Mouse (Mus musculus) midbrain, embryonic 16.5 days (tissue): ENCODE results near the gene Tspyl1. TPM values are rescaled to one million over a fixed set of nuclear protein-coding genes. Genes with fewer than 3 reads are reported as not detected.

Experiments
- ATAC-seq: fragments of 200-750 bp; cut with Nextera tagmentation; 2 replicates; pipeline ENCODE4 v1.8.0; 2017; ENCODE audit warnings: moderate TSS enrichment
- H3K27ac ChIP-seq: fragments of 300-500 bp; sonication (generic); 2 replicates; pipeline ENCODE4 v1.5.1; 2014; ENCODE audit warnings: mild to moderate bottlenecking, low read length, mixed read lengths
- H3K27me3 ChIP-seq: fragments of 300-500 bp; sonication (generic); 2 replicates; pipeline ENCODE4 v1.6.1; 2014; ENCODE audit warnings: low read depth, low read length, mixed read lengths; ENCODE audit not compliant: control insufficient read depth, insufficient read depth
- H3K36me3 ChIP-seq: fragments of 300-500 bp; sonication (generic); 2 replicates; pipeline ENCODE4 v1.6.1; 2014; ENCODE audit warnings: mild to moderate bottlenecking, low read length, moderate library complexity, mixed read lengths; ENCODE audit not compliant: control insufficient read depth, insufficient read depth
- H3K4me1 ChIP-seq: fragments of 300-500 bp; sonication (generic); 2 replicates; pipeline ENCODE4 v1.6.1; 2014; ENCODE audit warnings: mild to moderate bottlenecking, low read length, mixed read lengths; ENCODE audit not compliant: control insufficient read depth, insufficient read depth
- H3K4me2 ChIP-seq: fragments of 300-500 bp; sonication (generic); 2 replicates; pipeline ENCODE4 v1.6.1; 2014; ENCODE audit warnings: mild to moderate bottlenecking, low read length, mixed read lengths
- H3K4me3 ChIP-seq: fragments of 300-500 bp; sonication (generic); 2 replicates; pipeline ENCODE4 v1.5.1; 2014; ENCODE audit warnings: low read depth, mild to moderate bottlenecking, low read length, moderate library complexity, mixed read lengths
- H3K9ac ChIP-seq: fragments of 300-500 bp; sonication (generic); 2 replicates; pipeline ENCODE4 v1.6.1; 2014; ENCODE audit warnings: low read depth, low read length, mixed read lengths
- H3K9me3 ChIP-seq: fragments of 300-500 bp; sonication (generic); replicated peaks from 2 replicates; pipeline ENCODE4 v1.6.1; 2014; ENCODE audit warnings: mild to moderate bottlenecking, low read length, mixed read lengths; ENCODE audit not compliant: control insufficient read depth, poor library complexity, severe bottlenecking
- WGBS: fragments of 180-500 bp; shearing (Covaris S2); extraction: QIAGEN DNeasy Blood & Tissue Kit; methylation state at CpG from one replicate; pipeline ENCODE4 v1.1.7; 2014; 5-methylcytosine and 5-hydroxymethylcytosine counted together
- polyA plus RNA-seq: library from polyadenylated mRNA; unstranded; fragments of >200 nt; fragmentation: Nextera tagmentation; extraction: Ambion mirVana; gene quantifications from 2 replicates; pipeline ENCODE4 v1.2.1, GENCODE M21; 2015

The Tspyl1 gene
- 128 and 149 TPM in 2 replicates for polyA plus RNA-seq

- ATAC-seq, result peak; percentile 98
- Histone ChIP-seq H3K27ac (peak within 1 kb of the TSS; percentile 81), H3K27me3 (no peaks in the 10 kb centered on the region)
These were observed at the start of gene Tspyl1 for GRCm38 (mm10) chr10:34281962-34282388. TSS of gene Tspyl1 (plus strand) at chr10:34282190.

GRCm38 (mm10) chr10:34233418-34233817 lies 48.6 kb upstream of the Tspyl1 start:
- no peaks in the 10 kb centered on the region for H3K36me3 ChIP-seq
- H3K9ac ChIP-seq, result no peak overlapping the region
- H3K4me1 ChIP-seq, result no peaks in the 10 kb centered on the region
- ATAC-seq, result no peak
- no peak overlapping the region for H3K27ac ChIP-seq
- H3K27me3 ChIP-seq, result no peaks in the 10 kb centered on the region
- H3K9me3 ChIP-seq, result no peaks in the 10 kb centered on the region
- H3K4me2 ChIP-seq, result no peak overlapping the region
- no peak overlapping the region for H3K4me3 ChIP-seq
- WGBS, result 76% methylated on average over 1 of the region's 1 CpGs

More at GRCm38 (mm10) chr10:34281962-34282388, at the start of gene Tspyl1:
- H3K4me3 ChIP-seq, result peak within 1 kb of the TSS; percentile 86
- no peaks in the 10 kb centered on the region for H3K36me3 ChIP-seq
- peak within 1 kb of the TSS; percentile 97 for H3K9ac ChIP-seq
- under 1% methylated on average over 38 of the region's 38 CpGs for WGBS
- no peaks in the 10 kb centered on the region for H3K9me3 ChIP-seq
- peaks cover 18% of the 10 kb centered on the region for H3K4me1 ChIP-seq
- peak within 1 kb of the TSS; percentile 79 for H3K4me2 ChIP-seq

GRCm38 (mm10) chr10:34233931-34234745 lies 47.9 kb upstream of the Tspyl1 start:
- Histone ChIP-seq H3K4me3 (no peak overlapping the region), H3K27ac (no peak overlapping the region), H3K27me3 (no peaks in the 10 kb centered on the region), H3K4me2 (no peak overlapping the region), H3K9me3 (no peaks in the 10 kb centered on the region), H3K9ac (no peak overlapping the region), H3K4me1 (no peaks in the 10 kb centered on the region), H3K36me3 (no peaks in the 10 kb centered on the region)
- no peak; the same call in 1 of the 2 replicates for ATAC-seq
- 17% methylated on average over 2 of the region's 2 CpGs for WGBS

GRCm38 (mm10) chr10:34235384-34235783 lies 46.6 kb upstream of the Tspyl1 start:
- Histone ChIP-seq H3K4me3 (no peak overlapping the region), H3K36me3 (no peaks in the 10 kb centered on the region), H3K9me3 (no peaks in the 10 kb centered on the region), H3K9ac (no peak overlapping the region), H3K4me1 (no peaks in the 10 kb centered on the region), H3K27me3 (no peaks in the 10 kb centered on the region), H3K4me2 (no peak overlapping the region), H3K27ac (no peak overlapping the region)
- no peak for ATAC-seq
- WGBS, result 32% methylated on average over 3 of the region's 3 CpGs

- no peak overlapping the region for H3K4me2 ChIP-seq
- no peaks in the 10 kb centered on the region for H3K36me3 ChIP-seq
- H3K9me3 ChIP-seq, result no peaks in the 10 kb centered on the region
- 85% methylated on average over 5 of the region's 5 CpGs for WGBS
- H3K4me3 ChIP-seq, result no peak overlapping the region
- no peak for ATAC-seq
- no peak overlapping the region for H3K9ac ChIP-seq
- no peaks in the 10 kb centered on the region for H3K27me3 ChIP-seq
- no peak overlapping the region for H3K27ac ChIP-seq
- no peaks in the 10 kb centered on the region for H3K4me1 ChIP-seq
These were observed 45.4 kb upstream of the Tspyl1 start for GRCm38 (mm10) chr10:34236569-34236968.

- Histone ChIP-seq H3K4me2 (no peak overlapping the region), H3K27ac (no peak overlapping the region), H3K27me3 (no peaks in the 10 kb centered on the region), H3K9ac (no peak overlapping the region), H3K9me3 (no peaks in the 10 kb centered on the region), H3K36me3 (no peaks in the 10 kb centered on the region), H3K4me1 (no peaks in the 10 kb centered on the region), H3K4me3 (no peak overlapping the region)
- WGBS, result 73% methylated on average over 4 of the region's 4 CpGs
- ATAC-seq, result no peak
These were observed 43.5 kb upstream of the Tspyl1 start for GRCm38 (mm10) chr10:34238536-34238935.

GRCm38 (mm10) chr10:34244745-34245144 lies 37.2 kb upstream of the Tspyl1 start:
- no peaks in the 10 kb centered on the region for H3K36me3 ChIP-seq
- no peak for ATAC-seq
- no peaks in the 10 kb centered on the region for H3K27me3 ChIP-seq
- WGBS, result 85% methylated on average over 5 of the region's 5 CpGs
- no peaks in the 10 kb centered on the region for H3K4me1 ChIP-seq
- H3K27ac ChIP-seq, result no peak overlapping the region
- no peak overlapping the region for H3K9ac ChIP-seq
- no peaks in the 10 kb centered on the region for H3K9me3 ChIP-seq
- H3K4me2 ChIP-seq, result no peak overlapping the region
- no peak overlapping the region for H3K4me3 ChIP-seq

- Histone ChIP-seq H3K9me3 (no peaks in the 10 kb centered on the region), H3K9ac (no peak overlapping the region), H3K27me3 (no peaks in the 10 kb centered on the region), H3K36me3 (no peaks in the 10 kb centered on the region), H3K27ac (no peak overlapping the region), H3K4me1 (no peaks in the 10 kb centered on the region), H3K4me2 (no peak overlapping the region), H3K4me3 (no peak overlapping the region)
- no peak for ATAC-seq
- WGBS, result 76% methylated on average over 2 of the region's 2 CpGs
These were observed 35.9 kb upstream of the Tspyl1 start for GRCm38 (mm10) chr10:34246106-34246505.

GRCm38 (mm10) chr10:34247757-34248156 lies 34.2 kb upstream of the Tspyl1 start:
- H3K27me3 ChIP-seq, result no peaks in the 10 kb centered on the region
- H3K4me1 ChIP-seq, result no peaks in the 10 kb centered on the region
- no peaks in the 10 kb centered on the region for H3K36me3 ChIP-seq
- no peak for ATAC-seq
- no peak overlapping the region for H3K4me2 ChIP-seq
- no peak overlapping the region for H3K9ac ChIP-seq
- 47% methylated on average over 3 of the region's 3 CpGs for WGBS
- no peaks in the 10 kb centered on the region for H3K9me3 ChIP-seq
- no peak overlapping the region for H3K4me3 ChIP-seq
- no peak overlapping the region for H3K27ac ChIP-seq
